Mouse (Mus musculus): ENCODE results near the gene Asic3. TPM values are rescaled to one million over a fixed set of nuclear protein-coding genes. Genes with fewer than 3 reads are reported as not detected.
A peak's percentile ranks its signal among the peaks of the same experiment; 100 is the strongest.

Gene Asic3
- total and polyA plus RNA-seq, 3 experiments = 0.25 to 1.1 TPM; not detected in 1

- no peaks in the 10 kb centered on the region for H3K79me2 ChIP-seq (replicated peaks; ENCODE audit: control insufficient read depth, extremely low read depth, insufficient read depth, poor library complexity, severe bottlenecking)
- in situ Hi-C loops (cut with MboI; ENCODE audit: low pct_ligation_motif_present, low pct_unique_long_range_greater_than_20kb, low sequenced_read_pairs) = no loop called here
- no peak for TF ChIP-seq ZNF384 (IDR thresholded peaks at IDR 0.05; ENCODE audit: low read depth, low read length)
- TF ChIP-seq CHD1 (IDR thresholded peaks at IDR 0.05; ENCODE audit: low read depth, low read length) = no peak
- TF ChIP-seq MEF2A (IDR thresholded peaks at IDR 0.05; ENCODE audit: borderline replicate concordance, low read depth, low read length) = no peak
- TF ChIP-seq MXI1 (IDR thresholded peaks at IDR 0.05; ENCODE audit: low read depth, low read length) = no peak
- TF ChIP-seq NELFE (IDR thresholded peaks at IDR 0.05; ENCODE audit: low read depth, low read length) = no peak
- TF ChIP-seq JUND (conservative IDR thresholded peaks at IDR 0.05; ENCODE audit: low read depth, low read length) = no peak
- TF ChIP-seq RCOR1 (conservative IDR thresholded peaks at IDR 0.05; ENCODE audit: low read depth, low read length) = no peak
- TF ChIP-seq CHD2 (IDR thresholded peaks at IDR 0.05; ENCODE audit: low read length) = no peak
- TF ChIP-seq KAT2A (IDR thresholded peaks at IDR 0.05; ENCODE audit: insufficient replicate concordance, low read length) = no peak
- H3K36me3 ChIP-seq (replicated peaks in 1 of 2; ENCODE audit: control insufficient read depth in 1 of 2, insufficient read depth in 1 of 2, low read length in 1 of 2) = peaks cover 0 to 5% of the 10 kb centered on the region in 2 experiments
- H3K4me3 ChIP-seq (replicated peaks in 1 of 3; ENCODE audit: low read depth in 2 of 3, low read length in 2 of 3, poor library complexity in 1 of 3) = no peak within 1 kb of the TSS
- no peak within 1 kb of the TSS for H3K27ac ChIP-seq (ENCODE audit: insufficient read depth, low read depth)
- H3K4me1 ChIP-seq (ENCODE audit: control insufficient read depth in 1 of 2, insufficient read depth in 2 of 2) = peaks cover 14 to 53% of the 10 kb centered on the region in 2 experiments
- no peak within 1 kb of the TSS for H3K9ac ChIP-seq (ENCODE audit: insufficient read depth, low read depth)
- no peaks in the 10 kb centered on the region for H3K27me3 ChIP-seq (replicated peaks)
- H3K4me2 ChIP-seq (ENCODE audit: insufficient read depth, low read depth, poor library complexity, severe bottlenecking) = no peak within 1 kb of the TSS
- H3K9me3 ChIP-seq (replicated peaks; ENCODE audit: low read length) = peaks cover 11% of the 10 kb centered on the region
- dilution Hi-C loops (cut with MboI; ENCODE audit: extremely low pct_ligation_motif_present, extremely low pct_unique_long_range_greater_than_20kb, low sequenced_read_pairs) = no loop called here
- no peak for DNase-seq (ENCODE audit: extremely low read depth)
Measured at GRCm38 (mm10) chr5:24391864-24392263, 21.3 kb upstream of the Asic3 start, which contains the start of gene Atg9b. Gene Atg9b, minus strand, starts transcription at chr5:24392143.

- Histone ChIP-seq H3K9ac (ENCODE audit: insufficient read depth, low read depth) (no peak overlapping the region), H3K27me3 (replicated peaks) (no peaks in the 10 kb centered on the region), H3K4me2 (ENCODE audit: insufficient read depth, low read depth, poor library complexity, severe bottlenecking) (no peak overlapping the region), H3K36me3 (replicated peaks in 1 of 2; ENCODE audit: control insufficient read depth in 1 of 2, insufficient read depth in 1 of 2, low read length in 1 of 2) (peaks cover 0 to 7% of the 10 kb centered on the region in 2 experiments), H3K4me1 (ENCODE audit: control insufficient read depth in 1 of 2, insufficient read depth in 2 of 2) (peaks cover 14 to 55% of the 10 kb centered on the region in 2 experiments), H3K9me3 (replicated peaks; ENCODE audit: low read length) (peaks cover 7% of the 10 kb centered on the region), H3K27ac (ENCODE audit: insufficient read depth, low read depth) (no peak overlapping the region), H3K4me3 (replicated peaks in 1 of 3; ENCODE audit: low read depth in 2 of 3, low read length in 2 of 3, poor library complexity in 1 of 3) (no peak overlapping the region), H3K79me2 (replicated peaks; ENCODE audit: control insufficient read depth, extremely low read depth, insufficient read depth, poor library complexity, severe bottlenecking) (no peaks in the 10 kb centered on the region)
- DNase-seq (ENCODE audit: extremely low read depth) = no peak
- dilution Hi-C loops (cut with MboI; ENCODE audit: extremely low pct_ligation_motif_present, extremely low pct_unique_long_range_greater_than_20kb, low sequenced_read_pairs) (no loop called here), in situ Hi-C loops (cut with MboI; ENCODE audit: low pct_ligation_motif_present, low pct_unique_long_range_greater_than_20kb, low sequenced_read_pairs) (no loop called here)
- TF ChIP-seq MEF2A (IDR thresholded peaks at IDR 0.05; ENCODE audit: borderline replicate concordance, low read depth, low read length) = no peak
- TF ChIP-seq ZNF384 (IDR thresholded peaks at IDR 0.05; ENCODE audit: low read depth, low read length) = no peak
Measured at GRCm38 (mm10) chr5:24392724-24393123, 20.5 kb upstream of the Asic3 start.

- H3K4me2 ChIP-seq (ENCODE audit: insufficient read depth, low read depth, poor library complexity, severe bottlenecking) = peak within 1 kb of the TSS; percentile 94
- peak within 1 kb of the TSS; percentile 83 for H3K27ac ChIP-seq (ENCODE audit: insufficient read depth, low read depth)
- H3K27me3 ChIP-seq (replicated peaks) = no peaks in the 10 kb centered on the region
- peaks cover 18 to 60% of the 10 kb centered on the region in 2 experiments for H3K4me1 ChIP-seq (ENCODE audit: control insufficient read depth in 1 of 2, insufficient read depth in 2 of 2)
- H3K79me2 ChIP-seq (replicated peaks; ENCODE audit: control insufficient read depth, extremely low read depth, insufficient read depth, poor library complexity, severe bottlenecking) = no peaks in the 10 kb centered on the region
- peaks cover 0 to 11% of the 10 kb centered on the region in 2 experiments for H3K36me3 ChIP-seq (replicated peaks in 1 of 2; ENCODE audit: control insufficient read depth in 1 of 2, insufficient read depth in 1 of 2, low read length in 1 of 2)
- in situ Hi-C loops (cut with MboI; ENCODE audit: low pct_ligation_motif_present, low pct_unique_long_range_greater_than_20kb, low sequenced_read_pairs) = no loop called here
- dilution Hi-C loops (cut with MboI; ENCODE audit: extremely low pct_ligation_motif_present, extremely low pct_unique_long_range_greater_than_20kb, low sequenced_read_pairs) = no loop called here
- H3K9ac ChIP-seq (ENCODE audit: insufficient read depth, low read depth) = peak within 1 kb of the TSS; percentile 67
- H3K9me3 ChIP-seq (replicated peaks; ENCODE audit: low read length) = no peaks in the 10 kb centered on the region
- DNase-seq (ENCODE audit: extremely low read depth) = peak; percentile 95
- H3K4me3 ChIP-seq (replicated peaks in 1 of 3; ENCODE audit: low read depth in 2 of 3, low read length in 2 of 3, poor library complexity in 1 of 3) = peak within 1 kb of the TSS; percentile 65 to 77 (median 71)
- TF ChIP-seq UBTF (IDR thresholded peaks at IDR 0.05; ENCODE audit: low read depth, low read length) (no peak), PAX5 (IDR thresholded peaks at IDR 0.05; ENCODE audit: low read length) (no peak), BHLHE40 (IDR thresholded peaks at IDR 0.05; ENCODE audit: low read depth, low read length) (peak; percentile 59), SIN3A (IDR thresholded peaks at IDR 0.05; ENCODE audit: low read length) (peak; percentile 81), ZMIZ1 (IDR thresholded peaks at IDR 0.05; ENCODE audit: low read depth, low read length) (0 out of 2 replicates have a peak, but pooled peaks have one; percentile 8), RAD21 (IDR thresholded peaks at IDR 0.05; ENCODE audit: low read depth, low read length) (peak; percentile 46), CHD1 (IDR thresholded peaks at IDR 0.05; ENCODE audit: low read depth, low read length) (peak; percentile 94; the same call in 1 of the 2 replicates), JUND (conservative IDR thresholded peaks at IDR 0.05; ENCODE audit: low read depth, low read length) (peak; percentile 67), ZNF384 (IDR thresholded peaks at IDR 0.05; ENCODE audit: low read depth, low read length) (no peak), TBP (conservative IDR thresholded peaks at IDR 0.05; ENCODE audit: low read depth, low read length) (0 out of 2 replicates have a peak, but pooled peaks have one; percentile 14), IRF4 (IDR thresholded peaks at IDR 0.05; ENCODE audit: low read depth, low read length) (peak; percentile 61; the same call in 1 of the 2 replicates), E2F4 (IDR thresholded peaks at IDR 0.05; ENCODE audit: insufficient replicate concordance, low read depth, low read length) (no peak), HCFC1 (IDR thresholded peaks at IDR 0.05; ENCODE audit: low read depth, low read length) (peak; percentile 52; the same call in 1 of the 2 replicates), EP300 (IDR thresholded peaks at IDR 0.05; ENCODE audit: low read length) (peak; percentile 56), CHD2 (IDR thresholded peaks at IDR 0.05; ENCODE audit: low read length) (peak; percentile 91), USF1 (IDR thresholded peaks at IDR 0.05; ENCODE audit: low read depth, low read length) (no peak), TCF12 (IDR thresholded peaks at IDR 0.05; ENCODE audit: low read depth, low read length) (peak; percentile 62; the same call in 1 of the 2 replicates), MXI1 (IDR thresholded peaks at IDR 0.05; ENCODE audit: low read depth, low read length) (peak; percentile 64), MEF2A (IDR thresholded peaks at IDR 0.05; ENCODE audit: borderline replicate concordance, low read depth, low read length) (peak; percentile 43; the same call in 1 of the 2 replicates)
Measured at GRCm38 (mm10) chr5:24393392-24393997, 19.7 kb upstream of the Asic3 start, which contains the start of gene Abcb8. Gene Abcb8, plus strand, starts transcription at chr5:24393663.

Measured in CH12.LX (cell line).